Mouse (Mus musculus): Measurements from ENCODE around the gene Rnf180.

The Rnf180 gene

GRCm38 (mm10) chr13:105122092-105122491 is 172.5 kb downstream of the Rnf180 start:
- DNase-seq, result no peak

- DNase-seq, result no peak
Observed at GRCm38 (mm10) chr13:105121617-105122016, 173.0 kb downstream of the Rnf180 start.

- DNase-seq, result no peak
Observed at GRCm38 (mm10) chr13:105111599-105111998, 183.0 kb downstream of the Rnf180 start.

GRCm38 (mm10) chr13:105104385-105104784 is 190.2 kb downstream of the Rnf180 start:
- DNase-seq, result no peak

GRCm38 (mm10) chr13:105100705-105101104 is 193.9 kb downstream of the Rnf180 start:
- no peak for DNase-seq

- no peak for DNase-seq
Observed at GRCm38 (mm10) chr13:105096316-105096715, 198.3 kb downstream of the Rnf180 start.

GRCm38 (mm10) chr13:105089276-105089675 is 205.3 kb downstream of the Rnf180 start:
- DNase-seq, result no peak

GRCm38 (mm10) chr13:105081862-105082261 is 212.8 kb downstream of the Rnf180 start, which contains the start of gene 4933425L06Rik:
Gene 4933425L06Rik (plus strand): TSS chr13:105082122.
- DNase-seq, result no peak

All from cerebellum, postnatal 10 days (tissue).